Mouse (Mus musculus): ENCODE data around the gene Edf1.
A peak's percentile ranks its signal among the peaks of the same experiment; 100 is the strongest.

The Edf1 gene

GRCm38 (mm10) chr2:25561946-25562345, 4.3 kb downstream of the Edf1 start:
- no peak for DNase-seq (ENCODE audit: low read depth, low spot score)

GRCm38 (mm10) chr2:25565741-25566140, 8.1 kb downstream of the Edf1 start:
- DNase-seq (ENCODE audit: low read depth, low spot score), result no peak

- DNase-seq (ENCODE audit: low read depth, low spot score), result no peak
Measured at GRCm38 (mm10) chr2:25566558-25566957, 8.9 kb downstream of the Edf1 start.

- DNase-seq (ENCODE audit: low read depth, low spot score), result no peak
Measured at GRCm38 (mm10) chr2:25568473-25569019, 10.9 kb downstream of the Edf1 start.

- no peak for DNase-seq (ENCODE audit: low read depth, low spot score)
Measured at GRCm38 (mm10) chr2:25569323-25569722, 11.7 kb downstream of the Edf1 start.

- DNase-seq (ENCODE audit: low read depth, low spot score), result no peak
Measured at GRCm38 (mm10) chr2:25571221-25571620, 13.6 kb downstream of the Edf1 start.

GRCm38 (mm10) chr2:25573068-25573467, 15.4 kb downstream of the Edf1 start:
- DNase-seq (ENCODE audit: low read depth, low spot score), result no peak

GRCm38 (mm10) chr2:25574136-25574535, 16.5 kb downstream of the Edf1 start:
- DNase-seq (ENCODE audit: low read depth, low spot score), result no peak

- peak; percentile 94 for DNase-seq (ENCODE audit: low read depth, low spot score)
Measured at GRCm38 (mm10) chr2:25574579-25575431, 17.2 kb downstream of the Edf1 start, which contains the start of the genes Mamdc4 and Phpt1. TSS of gene Mamdc4 (minus strand) at chr2:25574845. TSS of gene Phpt1 (minus strand) at chr2:25575224.

GRCm38 (mm10) chr2:25575432-25576027, 17.9 kb downstream of the Edf1 start:
- no peak for DNase-seq (ENCODE audit: low read depth, low spot score)

- DNase-seq (ENCODE audit: low read depth, low spot score), result no peak
Measured at GRCm38 (mm10) chr2:25576028-25576850, 18.6 kb downstream of the Edf1 start.

GRCm38 (mm10) chr2:25576965-25577891, 19.6 kb downstream of the Edf1 start:
- no peak for DNase-seq (ENCODE audit: low read depth, low spot score)

- DNase-seq (ENCODE audit: low read depth, low spot score), result no peak
Measured at GRCm38 (mm10) chr2:25577951-25578795, 20.5 kb downstream of the Edf1 start.

GRCm38 (mm10) chr2:25578796-25579736, 21.4 kb downstream of the Edf1 start:
- no peak for DNase-seq (ENCODE audit: low read depth, low spot score)

- DNase-seq (ENCODE audit: low read depth, low spot score), result no peak
Measured at GRCm38 (mm10) chr2:25579737-25580460, 22.3 kb downstream of the Edf1 start.

GRCm38 (mm10) chr2:25580621-25581101, 23.0 kb downstream of the Edf1 start:
- DNase-seq (ENCODE audit: low read depth, low spot score), result no peak

- DNase-seq (ENCODE audit: low read depth, low spot score), result peak; percentile 53
Measured at GRCm38 (mm10) chr2:25581294-25581864, 23.7 kb downstream of the Edf1 start, which contains the start of gene Ajm1. TSS of gene Ajm1 (minus strand) at chr2:25581757.

All from retina, adult 2 months (tissue).